Mouse (Mus musculus) granulocyte monocyte progenitor cell, adult 5-6 weeks (primary cell): Measurements from ENCODE around the gene Atg4d. TPM values are rescaled to one million over a fixed set of nuclear protein-coding genes. Genes with fewer than 3 reads are reported as not detected.

Source experiments
- total RNA-seq, 2 experiments: library from RNA; stranded (forward) in 1 of 2; stranded (reverse) in 1 of 2; fragments of 200-712, 200-1000 nt in 1 of 2; fragments of >200 nt in 1 of 2; fragmentation: Nextera tagmentation in 1 of 2; gene quantifications; 2 replicates each; pipeline ENCODE4 v1.2.3; 2014 to 2017

Gene Atg4d
- total RNA-seq, 2 experiments from 2014 or later: 5.9 to 8.9 TPM

Other genes starting within 250 kb of the Atg4d start
- gene Icam1, start 249.3 kb upstream of the Atg4d start, total RNA-seq (2014; fragmentation: Nextera tagmentation): 11.6 and 14.7 TPM in 2 replicates
- 5.9 and 8.0 TPM in 2 replicates for gene Icam1, start 249.3 kb upstream of the Atg4d start, total RNA-seq (2017)
- 2.1 and 2.3 TPM in 2 replicates for gene Icam4, start 235.9 kb upstream of the Atg4d start, total RNA-seq (2014; fragmentation: Nextera tagmentation)
- 0.31 and 1.2 TPM in 2 replicates for gene Icam4, start 235.9 kb upstream of the Atg4d start, total RNA-seq (2017)
- gene Icam5, start 233.2 kb upstream of the Atg4d start, total RNA-seq (2014; fragmentation: Nextera tagmentation): 0.36 TPM in 1 of 2 replicates, not detected in the other
- gene Icam5, start 233.2 kb upstream of the Atg4d start, total RNA-seq (2017): 0.04 TPM in 1 of 2 replicates, not detected in the other
- 6.2 TPM in 1 of 2 replicates, not detected in the other for gene Zglp1, start 198.2 kb upstream of the Atg4d start, total RNA-seq (2014; fragmentation: Nextera tagmentation)
- gene Zglp1, start 198.2 kb upstream of the Atg4d start, total RNA-seq (2017): not detected in 2 replicates
- not detected in 2 replicates for gene Gm49373, start 192.2 kb upstream of the Atg4d start, total RNA-seq (2014; fragmentation: Nextera tagmentation)
- 0.60 TPM in 1 of 2 replicates, not detected in the other for gene Gm49373, start 192.2 kb upstream of the Atg4d start, total RNA-seq (2017)
- 23.5 and 39.7 TPM in 2 replicates for gene Fdx1l, start 191.7 kb upstream of the Atg4d start, total RNA-seq (2014; fragmentation: Nextera tagmentation)
- gene Fdx1l, start 191.7 kb upstream of the Atg4d start, total RNA-seq (2017): 56.5 and 59.4 TPM in 2 replicates
- 61.0 and 67.3 TPM in 2 replicates for gene Gm38431, start 173.3 kb upstream of the Atg4d start, total RNA-seq (2014; fragmentation: Nextera tagmentation)
- gene Gm38431, start 173.3 kb upstream of the Atg4d start, total RNA-seq (2017): 5.5 and 7.5 TPM in 2 replicates
- gene Raver1, start 173.3 kb upstream of the Atg4d start, total RNA-seq (2014; fragmentation: Nextera tagmentation): 59.8 and 74.1 TPM in 2 replicates
- 19.6 and 22.9 TPM in 2 replicates for gene Raver1, start 173.3 kb upstream of the Atg4d start, total RNA-seq (2017)
- 27.1 and 28.6 TPM in 2 replicates for gene Tyk2, start 134.1 kb upstream of the Atg4d start, total RNA-seq (2014; fragmentation: Nextera tagmentation)
- gene Tyk2, start 134.1 kb upstream of the Atg4d start, total RNA-seq (2017): 19.0 and 19.8 TPM in 2 replicates
- 120 and 157 TPM in 2 replicates for gene Cdc37, start 115.3 kb upstream of the Atg4d start, total RNA-seq (2014; fragmentation: Nextera tagmentation)
- gene Cdc37, start 115.3 kb upstream of the Atg4d start, total RNA-seq (2017): 285 and 306 TPM in 2 replicates
- gene Pde4a, start 99.6 kb upstream of the Atg4d start, total RNA-seq (2014; fragmentation: Nextera tagmentation): 19.9 and 25.7 TPM in 2 replicates
- 3.8 and 4.1 TPM in 2 replicates for gene Pde4a, start 99.6 kb upstream of the Atg4d start, total RNA-seq (2017)
- gene Keap1, start 25.9 kb upstream of the Atg4d start, total RNA-seq (2014; fragmentation: Nextera tagmentation): 28.8 TPM in 2 replicates
- 31.9 and 33.5 TPM in 2 replicates for gene Keap1, start 25.9 kb upstream of the Atg4d start, total RNA-seq (2017)
- not detected in 2 replicates for gene S1pr5, start 16.9 kb upstream of the Atg4d start, total RNA-seq (2014; fragmentation: Nextera tagmentation)
- 0.21 and 0.56 TPM in 2 replicates for gene S1pr5, start 16.9 kb upstream of the Atg4d start, total RNA-seq (2017)
- 50.9 and 56.3 TPM in 2 replicates for gene Kri1, start 22.7 kb downstream of the Atg4d start, total RNA-seq (2014; fragmentation: Nextera tagmentation)
- gene Kri1, start 22.7 kb downstream of the Atg4d start, total RNA-seq (2017): 59.5 and 86.0 TPM in 2 replicates
- gene Cdkn2d, start 26.1 kb downstream of the Atg4d start, total RNA-seq (2014; fragmentation: Nextera tagmentation): 11.0 and 12.9 TPM in 2 replicates
- gene Cdkn2d, start 26.1 kb downstream of the Atg4d start, total RNA-seq (2017): 15.4 and 16.7 TPM in 2 replicates
- 2.5 and 5.4 TPM in 2 replicates for gene Ap1m2, start 47.0 kb downstream of the Atg4d start, total RNA-seq (2014; fragmentation: Nextera tagmentation)
- 0.10 and 0.43 TPM in 2 replicates for gene Ap1m2, start 47.0 kb downstream of the Atg4d start, total RNA-seq (2017)
- 117 and 134 TPM in 2 replicates for gene Slc44a2, start 55.4 kb downstream of the Atg4d start, total RNA-seq (2014; fragmentation: Nextera tagmentation)
- gene Slc44a2, start 55.4 kb downstream of the Atg4d start, total RNA-seq (2017): 83.5 and 89.1 TPM in 2 replicates
- gene Ilf3, start 102.6 kb downstream of the Atg4d start, total RNA-seq (2014; fragmentation: Nextera tagmentation): 82.0 and 84.2 TPM in 2 replicates
- 73.4 and 104 TPM in 2 replicates for gene Ilf3, start 102.6 kb downstream of the Atg4d start, total RNA-seq (2017)
- 40.4 and 45.7 TPM in 2 replicates for gene Qtrt1, start 146.5 kb downstream of the Atg4d start, total RNA-seq (2014; fragmentation: Nextera tagmentation)
- 21.2 and 34.9 TPM in 2 replicates for gene Qtrt1, start 146.5 kb downstream of the Atg4d start, total RNA-seq (2017)
- 76.9 and 91.2 TPM in 2 replicates for gene Dnm2, start 159.6 kb downstream of the Atg4d start, total RNA-seq (2014; fragmentation: Nextera tagmentation)
- 87.7 and 113 TPM in 2 replicates for gene Dnm2, start 159.6 kb downstream of the Atg4d start, total RNA-seq (2017)
- 8.4 and 13.9 TPM in 2 replicates for gene Tmed1, start 245.0 kb downstream of the Atg4d start, total RNA-seq (2014; fragmentation: Nextera tagmentation)
- 17.4 and 23.6 TPM in 2 replicates for gene Tmed1, start 245.0 kb downstream of the Atg4d start, total RNA-seq (2017)